Mouse (Mus musculus): ENCODE measurements around the gene Itprid2.

DNA sequence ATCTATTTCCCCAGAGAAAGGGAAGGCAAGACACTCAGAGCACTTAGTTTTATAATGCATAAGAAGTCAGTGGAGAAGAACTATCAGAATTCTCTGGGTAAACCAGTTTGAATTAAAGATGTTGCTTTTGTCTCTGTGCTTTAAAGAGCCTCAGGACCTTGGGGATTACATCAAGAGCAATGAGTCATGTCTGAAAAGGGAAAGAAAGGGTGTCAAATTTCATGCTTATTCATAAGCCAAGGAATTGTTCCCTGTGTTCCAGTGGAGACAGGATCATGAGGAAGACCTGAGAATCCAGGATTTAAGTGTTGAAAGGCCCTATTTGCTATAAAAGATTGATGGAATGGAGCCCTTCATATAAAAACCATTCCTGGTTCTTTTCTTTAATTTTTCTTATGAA lies 38.1 kb upstream of the Itprid2 start:
- TF ChIP-seq POLR2A (IDR thresholded peaks at IDR 0.05; ENCODE audit: control insufficient read depth in 1 of 2, insufficient read depth in 1 of 2, low read depth in 1 of 2, low read length in 2 of 2, poor library complexity in 1 of 2) (no peak), CTCF (IDR thresholded peaks at IDR 0.05 in 2 of 3, conservative IDR thresholded peaks at IDR 0.05 in 1 of 3; ENCODE audit: control insufficient read depth in 1 of 3, insufficient read depth in 1 of 3, low read depth in 2 of 3, low read length in 3 of 3, poor library complexity in 1 of 3, severe bottlenecking in 1 of 3) (no peak), MAFK (IDR thresholded peaks at IDR 0.05; ENCODE audit: borderline replicate concordance, low read depth, low read length) (no peak), RAD21 (IDR thresholded peaks at IDR 0.05; ENCODE audit: low read depth, low read length) (no peak), EP300 (IDR thresholded peaks at IDR 0.05; ENCODE audit: low read depth in 1 of 2, low read length in 2 of 2) (no peak), BHLHE40 (IDR thresholded peaks at IDR 0.05; ENCODE audit: borderline replicate concordance, low read depth, low read length) (no peak), ZMIZ1 (IDR thresholded peaks at IDR 0.05; ENCODE audit: low read depth, low read length) (no peak), TCF12 (IDR thresholded peaks at IDR 0.05; ENCODE audit: low read depth, low read length) (no peak), MAZ (IDR thresholded peaks at IDR 0.05; ENCODE audit: low read depth, low read length) (no peak)
